14 mouse cellular contexts compared by ENCODE assay signal in the genomic region with DNA sequence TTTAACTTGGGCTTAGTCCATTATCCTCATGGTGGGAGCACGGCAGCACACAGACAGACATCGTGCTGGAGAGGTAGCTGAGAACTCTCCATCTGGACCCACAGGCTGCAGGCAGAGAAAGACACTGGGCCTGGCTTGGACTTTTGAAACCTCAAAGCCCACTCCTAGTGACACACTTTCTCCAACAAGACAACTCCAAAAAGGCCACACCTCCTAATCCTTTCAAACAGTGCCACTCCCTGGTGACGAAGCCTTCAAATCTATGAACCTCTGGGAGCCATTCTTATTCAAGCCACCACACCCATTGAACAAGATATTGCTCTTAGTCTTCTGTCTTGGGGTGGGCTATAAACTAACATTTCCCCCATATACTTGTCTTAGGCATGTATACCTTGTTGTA.
"Had no signal": no experiment of that assay in that cellular context is flagged by ENCODE, and none has a peak within 500 bp of the region (broad histone marks: within the 10 kb centered on the region; RNA-seq: fewer than 3 reads in every experiment).

No protein-coding gene starts in this region.

- DNase-seq: kidney, adult 9 months; layer of hippocampus, adult 9-11 months; layer of hippocampus, postnatal 36 days; left cerebral cortex, postnatal 4 days had no signal

- H3K36me3 ChIP-seq: hindbrain, embryonic 13.5 days; hindbrain, embryonic 15.5 days; kidney, embryonic 15.5 days; limb, embryonic 13.5 days; limb, embryonic 15.5 days; liver, embryonic 12.5 days had no signal

- H3K27me3 ChIP-seq: hindbrain, embryonic 13.5 days; hindbrain, embryonic 15.5 days; kidney, embryonic 15.5 days; limb, embryonic 13.5 days had no signal

- H3K4me1 ChIP-seq: hindbrain, embryonic 13.5 days; hindbrain, embryonic 15.5 days had no signal

- H3K27ac ChIP-seq: hindbrain, embryonic 13.5 days; hindbrain, embryonic 15.5 days; hindbrain, postnatal 0 days; kidney, embryonic 15.5 days; kidney, postnatal 0 days; limb, embryonic 13.5 days; limb, embryonic 15.5 days; liver, embryonic 12.5 days; liver, embryonic 14.5 days had no signal

- ATAC-seq: hindbrain, postnatal 0 days; intestine, embryonic 16.5 days; liver, embryonic 12.5 days had no signal

- H3K9ac ChIP-seq: hindbrain, embryonic 13.5 days; hindbrain, embryonic 15.5 days; kidney, embryonic 15.5 days; limb, embryonic 13.5 days; limb, embryonic 15.5 days; liver, embryonic 12.5 days; liver, embryonic 14.5 days had no signal

- H3K4me3 ChIP-seq: hindbrain, embryonic 13.5 days; hindbrain, embryonic 15.5 days; kidney, embryonic 15.5 days; limb, embryonic 13.5 days; limb, embryonic 15.5 days; liver, embryonic 12.5 days had no signal
